Mouse (Mus musculus) lung, postnatal 4 days (tissue): ENCODE data around the gene Gpc3.
A peak's percentile ranks its signal among the peaks of the same experiment; 100 is the strongest.

ENCODE experiments used
- DNase-seq, 2 experiments: peaks; one replicate each; pipeline ENCODE4 v3.0.0; 2021

Gpc3 gene

DNA sequence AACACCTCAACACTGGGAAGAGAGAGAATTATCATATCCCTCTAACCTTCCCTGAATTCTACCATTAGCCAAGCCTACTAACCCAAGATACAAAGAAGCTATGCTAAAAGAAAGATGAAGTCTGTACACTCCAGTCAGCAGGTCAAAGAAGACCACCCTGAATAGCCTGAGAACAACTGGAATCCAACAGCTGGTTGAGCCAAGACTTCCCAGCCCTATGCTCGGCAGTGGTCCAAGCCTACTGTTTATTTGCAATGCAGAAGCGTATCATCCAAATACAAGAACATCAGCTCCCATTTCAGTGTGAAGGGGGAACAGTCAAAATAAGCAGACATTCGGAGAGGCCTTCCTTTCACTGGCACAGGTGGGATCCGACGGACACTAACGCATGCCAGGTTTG lies 56.3 kb downstream of the Gpc3 start:
- DNase-seq = peak; percentile 23 to 55

DNA sequence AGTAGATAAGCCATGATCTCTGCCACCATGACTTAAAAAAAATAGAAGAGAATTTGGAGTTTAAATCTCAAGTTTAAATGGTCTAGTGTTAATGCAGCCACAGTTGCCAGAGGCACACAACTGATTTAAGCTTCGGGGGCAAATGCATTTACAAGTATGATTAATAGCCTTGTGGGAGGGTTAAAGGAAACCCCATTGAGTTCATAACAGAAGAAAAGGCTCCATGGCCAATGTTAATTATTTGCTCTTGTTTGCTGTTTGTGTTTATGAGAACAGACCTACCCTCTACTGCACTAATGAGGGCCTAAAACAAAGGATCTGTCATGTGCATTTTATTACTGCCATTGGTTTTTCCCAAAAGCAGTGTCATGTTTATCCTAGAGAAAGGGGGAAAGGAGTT lies 62.5 kb downstream of the Gpc3 start:
- DNase-seq = no peak

DNA sequence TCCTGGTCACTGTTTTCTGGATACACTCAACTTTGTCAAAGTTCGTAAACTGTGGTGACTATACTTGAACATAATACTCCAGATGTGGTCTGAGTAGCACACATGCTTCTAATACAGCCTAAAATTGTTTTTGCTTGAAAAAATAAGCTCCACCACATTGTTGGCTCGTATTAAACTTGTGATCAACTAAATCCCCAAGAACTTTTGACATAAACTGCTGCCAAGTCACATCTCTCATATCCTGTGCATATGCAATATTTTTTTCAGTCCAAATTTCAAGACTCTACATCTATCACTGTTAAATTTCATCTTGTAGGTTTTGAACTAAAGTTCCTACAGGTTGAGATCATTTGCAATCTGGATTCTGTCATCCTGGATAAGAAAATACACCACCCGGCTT lies 69.1 kb downstream of the Gpc3 start:
- no peak for DNase-seq

DNA sequence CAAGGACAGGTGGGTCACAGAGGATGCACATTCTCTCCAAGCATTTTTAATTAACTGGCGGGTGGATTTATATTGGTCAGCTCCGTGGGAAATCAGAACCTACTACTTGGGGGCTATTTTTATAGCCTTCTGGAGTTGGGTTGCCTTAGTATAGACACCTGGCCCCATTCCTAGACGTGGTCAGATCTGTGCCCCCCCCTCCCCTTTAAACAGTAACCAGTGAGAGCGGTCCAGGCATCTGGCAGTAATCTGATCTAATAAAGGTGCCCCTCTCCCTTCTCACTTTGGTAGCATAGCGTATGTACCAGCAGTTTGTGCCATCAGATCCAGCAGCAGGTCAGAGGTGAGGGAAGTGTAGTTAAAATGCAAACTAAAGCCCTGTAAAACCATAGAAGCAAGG lies 76.5 kb downstream of the Gpc3 start:
- no peak for DNase-seq

DNA sequence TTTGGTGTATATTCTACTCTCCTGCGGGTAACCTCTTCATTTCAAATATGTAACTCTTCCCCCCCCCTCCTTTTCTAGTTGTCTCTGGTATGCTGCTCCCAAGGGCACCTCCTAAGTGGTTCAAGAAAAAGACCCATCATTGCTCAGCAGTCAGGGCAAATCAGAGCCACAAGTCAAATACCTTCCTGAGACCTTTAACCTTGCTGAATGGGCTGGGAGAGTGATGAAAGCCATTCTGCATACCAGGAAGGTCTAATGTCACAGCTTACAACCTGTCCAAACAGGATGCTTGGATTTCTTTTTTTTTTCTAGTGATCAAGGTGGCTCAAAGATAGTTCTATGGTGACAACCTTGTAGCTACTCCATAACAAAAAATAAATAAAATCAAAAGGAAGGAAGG lies 80.0 kb downstream of the Gpc3 start:
- DNase-seq = no peak

DNA sequence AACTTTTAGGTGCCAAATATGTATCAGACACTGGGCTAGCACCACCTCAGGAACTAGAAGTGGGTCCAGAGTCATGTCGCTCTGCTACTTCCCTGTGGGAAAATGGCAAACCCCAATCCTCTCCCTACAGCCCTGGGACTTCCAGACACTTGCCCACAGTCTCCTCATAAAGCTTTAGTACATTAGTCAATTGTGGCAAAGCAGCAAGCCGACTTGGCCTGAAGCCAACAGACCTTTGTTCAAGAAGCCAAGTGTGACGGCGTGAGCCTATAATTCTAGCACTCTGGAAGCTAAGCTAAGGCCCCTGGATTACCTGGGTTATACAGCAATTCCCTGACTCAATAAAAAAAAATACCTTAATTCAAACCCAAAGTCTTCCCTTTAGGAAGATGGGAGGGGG lies 80.7 kb downstream of the Gpc3 start:
- DNase-seq = no peak

DNA sequence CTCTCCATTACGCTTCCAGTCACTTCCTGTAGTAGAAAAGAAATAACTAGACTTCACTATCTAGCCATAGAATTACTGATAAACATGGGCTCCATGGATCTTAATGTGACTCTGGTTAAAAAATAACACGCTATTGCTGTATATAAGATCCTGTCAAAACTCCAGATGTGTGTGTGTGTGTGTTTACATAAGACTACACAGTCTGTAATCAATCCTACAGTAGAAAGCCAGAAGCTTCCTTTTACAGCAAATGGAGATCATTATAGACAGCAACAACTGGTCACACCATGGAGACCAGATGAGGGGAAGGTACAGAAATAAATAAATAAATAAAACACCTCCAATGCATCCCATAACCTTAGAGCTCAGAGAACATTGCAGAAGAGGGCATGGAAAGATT lies 81.6 kb downstream of the Gpc3 start:
- no peak for DNase-seq

DNA sequence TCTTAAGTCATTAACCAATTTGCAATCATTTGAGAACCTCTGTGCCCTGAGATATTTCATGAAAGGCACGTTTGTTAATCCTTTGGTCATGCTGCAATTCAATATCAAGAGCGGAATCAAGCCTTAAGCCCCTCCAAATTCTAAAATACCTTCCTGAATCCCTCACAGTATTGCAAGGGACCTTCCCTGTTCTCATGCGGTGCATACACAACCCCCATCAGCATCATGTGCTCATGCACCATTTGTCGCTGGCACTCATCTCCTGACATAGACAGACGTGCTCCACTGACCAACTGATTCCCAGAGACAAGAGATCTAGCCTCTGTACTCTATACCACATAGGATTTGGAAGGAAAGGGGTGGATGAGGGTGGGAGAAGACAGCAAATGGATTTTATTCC lies 87.7 kb downstream of the Gpc3 start:
- no peak for DNase-seq

DNA sequence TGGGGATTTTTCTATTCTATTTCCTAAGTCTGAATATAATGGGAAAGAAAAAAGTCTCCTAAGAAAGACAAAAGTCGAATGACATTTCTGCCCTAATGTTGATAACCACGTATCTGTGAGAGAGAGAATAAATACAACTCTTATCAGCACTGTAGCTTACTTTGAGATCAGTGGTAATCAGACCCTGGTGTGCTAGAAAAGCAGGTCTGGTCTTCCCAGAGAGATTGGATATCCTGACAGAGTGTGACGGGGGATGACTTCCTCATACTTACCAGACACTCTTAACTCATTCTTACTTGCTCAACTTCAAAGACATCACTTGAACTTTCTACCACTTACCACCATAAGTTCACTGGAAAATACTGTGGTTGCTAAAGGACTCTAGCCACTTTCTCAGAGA lies 88.6 kb downstream of the Gpc3 start:
- DNase-seq = no peak

DNA sequence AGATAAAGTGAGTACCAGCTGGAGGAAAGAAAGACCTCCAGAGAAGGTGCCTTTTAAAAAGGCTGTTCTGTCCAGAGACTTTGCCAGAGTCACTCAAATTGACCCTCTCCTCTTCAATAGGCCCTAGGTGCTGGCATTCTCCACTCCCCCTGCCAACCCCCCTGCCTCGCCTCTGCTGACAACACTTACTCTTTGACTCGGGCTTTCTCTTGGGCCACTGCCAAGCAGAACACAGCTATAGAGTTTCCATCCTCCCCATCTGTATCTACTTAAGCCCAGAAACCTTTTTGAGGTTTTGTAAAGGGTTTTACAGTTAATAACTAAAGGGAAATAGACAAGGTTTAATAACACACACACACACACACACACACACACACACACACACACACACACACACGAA lies 99.2 kb downstream of the Gpc3 start:
- DNase-seq = peak in 1 of 2 experiments; percentile 23

DNA sequence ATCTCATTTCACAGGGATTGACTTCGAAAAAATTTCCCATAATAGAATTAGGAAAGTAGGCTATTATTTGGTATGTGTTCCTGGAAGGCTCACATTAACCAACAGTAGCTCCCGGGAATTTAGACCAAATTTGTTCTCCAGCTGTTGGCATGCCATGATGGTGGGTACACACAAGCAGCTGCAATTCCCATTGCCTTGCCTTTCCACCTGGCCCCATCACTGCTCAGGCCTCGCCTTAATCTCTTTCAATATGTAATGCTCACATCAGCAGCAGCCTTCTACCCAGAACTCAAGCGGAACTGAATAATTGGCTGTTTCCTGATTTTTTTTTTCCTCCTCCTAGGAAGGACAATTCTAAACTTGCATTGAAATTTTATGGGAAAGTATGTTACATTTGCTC lies 102.6 kb downstream of the Gpc3 start:
- no peak for DNase-seq

DNA sequence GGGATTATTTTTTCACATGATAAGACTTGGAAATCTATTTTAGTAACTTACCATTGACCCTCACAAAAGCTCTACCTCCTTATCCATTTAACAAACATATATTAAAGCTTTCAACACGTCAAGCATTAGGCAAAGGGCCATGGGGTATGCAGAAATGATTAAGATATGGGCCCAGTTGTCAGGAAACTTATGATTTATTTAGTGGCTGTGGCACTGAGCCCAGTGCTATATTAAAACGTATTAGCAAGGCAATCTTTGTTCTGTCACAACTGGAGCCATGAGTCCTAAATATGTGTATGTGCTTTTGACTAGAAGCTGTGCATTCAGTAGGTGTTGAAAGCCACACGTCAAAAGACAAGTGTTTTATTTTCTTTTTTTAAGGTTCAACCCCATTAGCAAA lies 109.9 kb downstream of the Gpc3 start:
- DNase-seq = peak in 1 of 2 experiments; percentile 15

DNA sequence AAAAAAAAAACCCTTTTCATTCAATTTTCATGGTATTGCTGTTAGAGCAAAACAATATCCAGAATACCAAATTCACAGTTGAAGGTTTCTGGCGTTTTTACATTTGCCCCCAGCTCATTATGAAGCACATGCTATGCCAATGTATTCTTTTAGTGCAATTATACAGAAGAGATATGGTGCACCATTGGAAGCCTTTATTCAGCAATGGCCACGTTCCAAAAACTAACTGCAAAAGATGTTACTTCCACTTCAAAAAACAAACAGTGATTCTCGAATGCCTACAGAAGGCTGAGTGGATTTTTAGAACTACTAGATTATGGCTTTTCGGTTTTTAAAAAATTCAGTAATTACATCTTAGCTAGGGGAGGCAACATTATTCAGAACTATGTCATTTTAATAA lies 124.3 kb downstream of the Gpc3 start:
- DNase-seq = no peak

DNA sequence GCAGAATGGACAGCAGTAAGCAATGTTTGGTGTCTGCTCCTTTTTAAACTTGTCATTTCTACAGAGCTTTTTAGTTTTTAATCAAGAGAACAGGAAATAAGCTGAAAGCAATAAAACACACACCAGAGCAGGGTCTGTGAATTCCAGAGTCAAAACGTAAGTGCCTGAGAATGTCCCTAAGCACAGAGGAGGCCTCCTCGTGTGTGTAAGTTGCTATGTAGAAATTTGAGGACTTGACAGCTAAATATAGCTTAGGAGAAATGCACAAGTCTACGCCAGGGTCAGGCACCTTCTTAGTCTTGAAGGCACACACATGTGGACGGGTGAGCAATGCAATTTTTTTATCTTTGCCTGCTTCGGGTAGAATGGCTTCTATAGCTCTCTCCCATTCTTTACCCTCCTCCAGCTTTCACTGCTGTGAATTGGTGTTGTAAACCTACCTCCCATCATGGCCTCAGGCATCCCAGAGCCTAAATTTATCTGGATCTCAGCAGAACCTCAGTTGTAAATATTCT lies 158.6 kb downstream of the Gpc3 start:
- no peak for DNase-seq

DNA sequence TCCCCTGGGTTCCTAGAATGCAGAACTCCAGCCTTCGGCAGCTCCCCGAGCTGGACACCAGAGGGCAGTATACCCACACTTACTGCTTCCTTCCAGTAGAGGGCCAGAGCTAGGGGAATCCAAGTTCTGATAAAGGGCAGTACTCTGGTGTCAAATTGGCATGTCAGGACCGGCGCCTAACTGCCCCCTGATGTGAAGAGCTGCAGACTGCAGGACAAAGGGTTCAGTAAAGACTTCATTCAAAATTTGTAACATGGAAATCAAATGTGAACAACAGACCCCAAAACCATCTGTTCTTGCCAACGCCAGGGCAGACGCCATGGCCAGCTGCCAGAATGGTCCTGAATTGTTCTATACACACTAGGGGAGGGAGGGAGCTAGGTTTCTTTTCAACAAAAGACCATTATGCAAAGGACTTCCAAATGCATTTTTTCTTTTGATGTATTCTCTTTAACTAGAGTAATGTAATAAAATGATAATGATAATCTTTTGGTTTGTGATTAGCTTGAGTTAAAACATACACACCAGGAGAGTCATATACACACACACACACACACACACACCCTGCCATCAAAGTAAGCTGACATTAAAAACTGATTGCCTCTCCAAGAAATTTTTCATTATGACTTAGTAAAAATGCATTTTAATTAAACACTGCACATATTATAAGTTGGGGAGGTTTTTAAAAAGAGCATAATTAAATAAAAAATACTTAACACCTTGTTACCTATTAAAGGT lies 160.1 kb downstream of the Gpc3 start:
- peak; percentile 61 to 71 for DNase-seq

DNA sequence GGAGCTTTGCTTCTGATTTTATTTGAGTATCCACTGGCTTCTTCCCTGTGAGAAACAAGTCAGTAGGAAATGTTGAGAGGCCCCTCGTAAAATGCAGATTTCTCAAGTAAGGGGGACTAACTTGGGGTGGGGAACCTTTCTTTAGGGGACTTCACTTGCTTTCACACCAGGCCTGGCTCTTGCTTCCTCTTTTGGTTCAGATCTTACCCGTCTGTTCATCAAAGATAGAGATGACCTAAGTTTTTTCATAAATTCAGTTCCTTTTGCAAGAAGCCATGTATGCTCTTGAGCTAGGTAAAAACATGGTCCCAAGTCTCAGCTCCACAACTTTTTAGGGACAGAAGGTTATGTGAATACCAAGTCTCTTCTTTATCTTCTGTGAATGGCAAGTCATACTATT lies 164.6 kb downstream of the Gpc3 start:
- DNase-seq = no peak

DNA sequence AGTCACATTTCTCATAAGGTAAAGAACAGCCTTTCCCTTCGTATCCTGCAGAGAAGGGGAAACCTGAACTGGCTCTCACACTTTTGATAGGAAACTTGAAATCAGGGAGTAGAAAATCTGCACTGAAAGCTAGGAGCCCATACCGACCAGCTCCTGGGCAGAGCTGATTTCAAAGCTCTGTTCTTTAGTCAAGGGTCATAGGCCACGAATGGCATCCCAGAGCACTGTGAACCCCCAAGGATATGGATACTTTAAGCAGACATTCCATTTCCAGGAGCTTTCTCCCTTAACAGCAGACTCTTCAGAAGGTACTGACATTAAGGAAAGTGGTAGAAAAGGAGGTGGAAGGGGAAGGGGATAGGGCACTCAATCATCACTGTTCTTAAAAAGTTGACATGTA lies 165.3 kb downstream of the Gpc3 start:
- DNase-seq = no peak

DNA sequence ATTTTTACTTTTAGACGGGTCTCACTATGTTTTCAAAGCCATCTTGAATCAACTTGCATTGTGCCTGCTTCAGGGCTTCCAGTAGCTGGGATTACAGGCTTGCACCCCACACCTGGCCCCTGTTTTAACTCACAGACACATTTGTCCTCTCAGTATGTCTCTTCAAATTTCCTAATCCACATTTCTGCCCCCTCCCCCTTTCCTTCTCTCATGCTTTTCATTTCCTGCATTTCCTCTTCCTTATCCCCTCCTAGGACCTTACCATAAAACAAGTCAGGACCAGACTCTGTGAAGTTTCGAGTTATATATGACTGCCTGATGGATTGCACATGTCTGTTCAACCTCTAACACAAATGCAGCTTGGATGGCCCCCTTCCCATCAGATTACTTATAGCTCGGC lies 167.2 kb downstream of the Gpc3 start:
- DNase-seq = no peak

DNA sequence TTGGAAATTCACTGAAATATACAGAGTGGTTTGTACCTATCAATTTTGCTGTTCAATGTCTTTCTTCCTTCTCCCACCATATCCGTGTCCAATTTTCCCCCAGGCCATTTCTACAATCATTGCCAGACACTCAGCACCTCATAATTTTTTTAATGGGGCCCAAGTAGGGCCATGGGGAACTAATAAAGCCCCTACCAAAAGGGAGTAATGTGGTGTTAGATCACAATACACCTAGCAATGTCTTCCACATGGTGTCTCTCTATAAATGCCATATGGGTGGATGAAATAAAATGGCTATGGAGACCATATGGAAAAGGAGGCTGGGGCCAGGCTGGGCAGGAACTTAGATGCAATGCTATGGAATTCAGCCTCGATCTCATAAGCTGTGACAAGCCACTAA lies 168.8 kb downstream of the Gpc3 start:
- DNase-seq = no peak

DNA sequence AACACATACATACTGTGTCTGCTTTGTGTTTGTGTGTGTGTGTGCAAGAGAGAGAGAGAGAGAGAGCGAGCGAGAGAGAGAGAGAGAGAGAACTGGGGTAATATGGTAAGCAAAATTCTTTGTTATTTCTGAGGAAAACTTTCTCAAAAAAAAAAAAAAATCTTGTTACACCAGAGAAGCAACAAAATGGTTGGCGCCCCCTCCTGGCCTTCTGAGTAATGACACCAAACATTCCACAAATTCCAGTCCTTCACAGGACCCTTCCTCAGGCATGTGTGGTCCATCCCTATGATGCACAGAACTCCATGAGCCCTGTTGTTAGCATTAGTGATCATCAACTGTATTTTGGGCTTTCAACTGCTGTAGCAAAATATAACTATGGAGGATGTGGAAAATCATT lies 172.0 kb downstream of the Gpc3 start:
- DNase-seq = no peak

DNA sequence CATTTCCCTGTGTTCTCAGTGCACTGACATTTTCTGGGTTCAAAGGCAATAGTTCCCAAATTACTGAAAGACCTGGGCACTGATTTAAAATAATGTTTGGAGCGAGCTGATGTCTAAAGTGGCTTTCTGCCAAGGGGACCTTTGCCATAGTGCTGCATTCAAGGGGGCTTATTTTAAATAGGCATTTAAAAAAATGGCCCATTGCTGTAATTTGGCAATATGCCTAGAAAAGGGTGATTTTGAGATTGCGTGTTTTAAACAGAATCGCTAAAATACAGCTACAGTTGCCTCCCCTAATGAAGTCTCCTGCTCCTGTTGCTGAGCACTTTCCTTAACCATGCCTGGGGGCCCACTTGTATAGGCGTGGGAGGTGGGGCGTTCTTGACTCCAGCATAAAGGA lies 174.3 kb downstream of the Gpc3 start:
- DNase-seq = no peak

DNA sequence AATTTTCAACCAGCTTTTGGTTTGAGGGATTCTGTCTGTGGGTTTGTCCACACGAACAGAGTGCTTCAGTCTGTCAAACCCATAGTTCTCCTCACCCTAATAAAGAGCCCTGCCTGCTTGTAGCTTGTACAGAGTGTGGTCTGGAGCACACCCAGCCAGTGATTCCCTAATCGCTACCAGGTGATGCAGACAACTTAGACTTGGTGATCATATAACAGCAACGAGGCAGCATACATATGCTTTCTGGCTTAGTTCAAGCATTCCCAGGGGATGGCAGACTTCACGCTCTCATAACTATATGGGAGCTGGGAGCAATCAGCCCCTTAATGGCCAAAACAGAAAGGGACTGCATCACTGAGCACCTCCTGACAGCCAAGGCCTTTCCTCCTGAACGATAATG lies 188.1 kb downstream of the Gpc3 start:
- no peak for DNase-seq

DNA sequence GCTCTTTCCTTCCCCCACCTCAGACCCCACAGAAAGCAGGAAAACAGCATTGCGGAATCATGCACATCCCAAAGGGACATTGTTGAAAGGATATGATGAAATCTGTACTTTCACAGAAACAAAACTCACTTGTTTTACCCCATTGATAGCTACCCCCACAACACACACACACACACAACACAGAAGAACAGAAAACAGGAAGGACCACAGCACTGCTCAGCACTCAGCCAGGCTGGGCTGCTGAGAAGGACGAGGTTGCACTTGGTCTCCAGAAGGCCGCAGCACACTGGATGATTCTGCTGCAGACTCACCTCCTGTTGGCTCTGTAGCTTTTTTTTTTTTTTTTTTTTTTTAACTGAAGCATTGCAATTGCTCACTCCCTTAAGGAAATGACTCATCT lies 193.9 kb downstream of the Gpc3 start:
- no peak for DNase-seq

DNA sequence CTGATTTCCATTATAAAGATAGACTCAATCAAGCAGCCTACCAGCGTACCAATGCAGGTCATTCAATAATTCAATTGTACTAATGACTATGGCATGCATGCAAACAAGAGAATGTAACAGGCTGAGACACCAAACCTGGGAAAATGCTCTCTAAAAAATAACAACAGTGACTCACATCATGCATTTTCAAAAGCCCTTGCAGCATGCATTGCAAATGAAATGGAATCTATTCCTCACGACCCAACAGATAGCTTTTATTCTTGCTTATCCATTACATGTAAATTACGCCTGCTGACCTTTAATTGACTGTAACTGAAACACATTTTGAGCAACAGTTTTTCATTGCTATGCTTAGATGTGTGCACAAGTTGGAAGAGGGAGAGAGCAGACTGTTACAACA lies 200.8 kb downstream of the Gpc3 start:
- no peak for DNase-seq

DNA sequence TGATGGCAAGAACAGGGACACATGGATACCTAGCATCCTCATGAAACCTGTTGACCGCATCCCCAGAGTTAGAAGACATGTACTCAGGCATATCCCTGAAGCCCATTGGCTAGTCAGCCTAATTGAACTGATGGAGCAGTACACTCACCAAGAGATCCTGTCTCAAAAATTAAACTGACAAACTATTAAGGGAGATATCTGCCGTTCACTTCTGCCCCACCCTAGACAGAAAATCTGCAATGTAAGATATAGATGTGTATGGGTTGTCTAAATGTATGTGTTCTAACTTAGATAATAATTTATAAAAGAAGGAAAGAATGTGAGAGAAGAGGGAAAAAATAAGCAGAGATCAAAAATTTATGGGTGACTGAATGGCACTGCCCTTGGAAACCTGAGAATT lies 212.6 kb downstream of the Gpc3 start:
- DNase-seq = no peak
